Mouse (Mus musculus) hindbrain, embryonic 12.5 days (tissue): ENCODE data around the gene Dera. TPM values are rescaled to one million over a fixed set of nuclear protein-coding genes. Genes with fewer than 3 reads are reported as not detected.

Experiments used
- ATAC-seq: fragments of 200-750 bp; cut with Nextera tagmentation; 2 replicates; pipeline ENCODE4 v1.8.0; 2017; ENCODE audit warnings: moderate TSS enrichment; ENCODE audit not compliant: low FRiP score
- H3K27ac ChIP-seq: fragments of 300-500 bp; sonication (generic); 2 replicates; pipeline ENCODE4 v1.5.1; 2016; ENCODE audit warnings: mild to moderate bottlenecking
- H3K27me3 ChIP-seq: fragments of 300-500 bp; sonication (generic); 2 replicates; pipeline ENCODE4 v1.6.1; 2016; ENCODE audit warnings: mild to moderate bottlenecking
- H3K36me3 ChIP-seq: fragments of 300-500 bp; sonication (generic); 2 replicates; pipeline ENCODE4 v1.6.1; 2016; ENCODE audit warnings: mild to moderate bottlenecking
- H3K4me1 ChIP-seq: fragments of 300-500 bp; sonication (generic); 2 replicates; pipeline ENCODE4 v1.6.1; 2016
- H3K4me2 ChIP-seq: fragments of 300-500 bp; sonication (generic); replicated peaks from 2 replicates; pipeline ENCODE4 v1.6.1; 2016; ENCODE audit warnings: mild to moderate bottlenecking
- H3K4me3 ChIP-seq: fragments of 300-500 bp; sonication (generic); 2 replicates; pipeline ENCODE4 v1.5.1; 2016; ENCODE audit warnings: mild to moderate bottlenecking
- H3K9ac ChIP-seq: fragments of 300-500 bp; sonication (generic); 2 replicates; pipeline ENCODE4 v1.6.1; 2016; ENCODE audit warnings: mild to moderate bottlenecking, moderate library complexity
- H3K9me3 ChIP-seq: fragments of 300-500 bp; sonication (generic); replicated peaks from 2 replicates; pipeline ENCODE4 v1.6.1; 2016; ENCODE audit warnings: mild to moderate bottlenecking
- WGBS: fragments of 180-500 bp; shearing (Covaris S2); methylation state at CpG from one replicate; pipeline ENCODE4 v1.1.7; 2016; 5-methylcytosine and 5-hydroxymethylcytosine counted together
- polyA plus RNA-seq: library from polyadenylated mRNA; unstranded; fragments of >200 nt; fragmentation: Nextera tagmentation; extraction: Ambion mirVana; gene quantifications from 2 replicates; pipeline ENCODE4 v1.2.1, GENCODE M21; 2016

Gene Dera
- polyA plus RNA-seq, 1 experiment from 2014 or later: 39.6 TPM

- H3K27ac ChIP-seq: no peak overlapping the region
- H3K9ac ChIP-seq: no peak overlapping the region
- H3K9me3 ChIP-seq: no peaks in the 10 kb centered on the region
- H3K27me3 ChIP-seq: no peaks in the 10 kb centered on the region
- H3K4me2 ChIP-seq: no peak overlapping the region
- H3K36me3 ChIP-seq: no peaks in the 10 kb centered on the region
- ATAC-seq: no peak
- 81% methylated on average over 5 of the region's 5 CpGs for WGBS
- peaks cover 3% of the 10 kb centered on the region; the same call in 1 of the 2 replicates for H3K4me1 ChIP-seq
- no peak overlapping the region for H3K4me3 ChIP-seq
Observed at GRCm38 (mm10) chr6:137822550-137822949, 68.2 kb downstream of the Dera start.

DNA sequence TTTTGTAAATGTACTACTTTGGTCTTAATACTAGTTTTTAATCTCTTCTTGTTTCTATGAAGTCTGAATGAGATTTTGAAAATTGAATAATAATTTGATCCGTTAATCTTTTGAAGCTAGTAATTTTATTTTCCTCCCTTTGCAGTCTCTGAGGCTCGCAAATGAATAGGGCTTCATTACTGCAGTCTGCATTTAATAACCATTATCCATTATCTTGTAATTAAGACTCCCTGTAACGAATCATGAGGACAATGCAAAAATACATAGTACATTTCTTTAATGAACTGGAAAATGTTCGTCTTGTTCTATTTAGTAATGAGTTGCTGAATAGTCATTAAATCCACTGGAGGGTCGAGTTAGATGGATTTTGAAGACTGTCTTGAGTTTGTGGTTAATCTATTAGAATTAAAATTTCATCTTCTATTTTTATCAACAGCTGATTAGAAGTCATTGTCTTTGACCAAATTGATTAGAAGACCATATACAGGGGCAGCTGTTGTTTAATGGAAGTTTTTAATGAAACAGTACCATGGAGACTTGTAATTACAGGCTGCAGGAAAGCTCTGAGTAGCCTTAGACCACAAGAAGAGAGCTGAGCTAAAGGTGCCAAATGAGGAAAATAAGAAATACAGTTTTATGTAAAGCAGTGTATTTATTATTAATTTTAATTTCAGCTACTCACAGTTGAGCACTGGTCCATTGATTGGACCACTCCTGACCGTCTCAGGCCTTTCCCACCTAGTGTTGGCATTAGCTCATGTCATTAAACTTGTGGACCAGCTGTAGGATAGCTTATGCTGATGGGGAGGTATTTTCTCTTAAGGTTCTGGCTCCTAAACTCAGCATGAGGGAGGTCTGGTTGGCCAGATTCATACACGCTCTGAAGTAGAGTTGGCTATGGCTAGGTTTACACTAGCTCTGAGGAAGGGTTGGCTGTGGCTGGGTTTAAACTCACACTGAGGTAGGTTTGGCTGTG, 70.0 kb downstream of the Dera start:
- peak; percentile 63 for ATAC-seq
- Histone ChIP-seq H3K36me3 (no peaks in the 10 kb centered on the region), H3K4me3 (no peak overlapping the region), H3K27me3 (no peaks in the 10 kb centered on the region), H3K4me2 (no peak overlapping the region), H3K9ac (no peak overlapping the region), H3K9me3 (no peaks in the 10 kb centered on the region), H3K4me1 (peaks cover 3% of the 10 kb centered on the region; the same call in 1 of the 2 replicates), H3K27ac (no peak overlapping the region)
- 72% methylated on average over 7 of the region's 7 CpGs for whole genome bisulfite sequencing

DNA sequence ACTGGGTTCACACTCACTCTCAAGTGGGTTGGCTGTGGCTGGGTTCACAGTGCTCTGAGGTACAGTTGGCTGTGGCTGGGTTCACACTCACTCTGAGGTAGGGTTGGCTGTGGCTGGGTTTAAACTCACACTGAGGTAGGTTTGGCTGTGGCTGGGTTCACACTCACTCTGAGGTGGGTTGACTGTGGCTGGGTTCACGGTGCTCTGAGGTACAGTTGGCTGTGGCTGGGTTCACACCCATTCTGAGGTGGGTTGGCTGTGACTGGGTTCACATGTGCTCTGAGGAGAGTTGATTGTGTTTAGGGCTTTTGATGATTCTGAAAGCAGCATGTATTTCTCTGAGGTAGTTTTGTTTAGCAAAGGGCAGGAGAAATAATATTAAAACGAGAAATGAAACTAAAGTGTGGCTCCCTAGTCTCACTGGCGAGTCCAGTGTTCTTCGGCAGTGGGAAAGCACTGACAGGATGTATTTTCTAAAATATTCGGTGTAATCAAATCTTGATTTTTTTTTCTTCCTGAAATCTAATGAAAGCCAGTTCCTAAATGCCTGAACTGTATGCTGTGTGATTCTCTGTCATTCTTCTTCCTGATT, 70.8 kb downstream of the Dera start:
- Histone ChIP-seq H3K9ac (no peak overlapping the region), H3K27me3 (no peaks in the 10 kb centered on the region), H3K4me3 (no peak overlapping the region), H3K36me3 (no peaks in the 10 kb centered on the region), H3K27ac (no peak overlapping the region), H3K4me1 (peaks cover 3% of the 10 kb centered on the region; the same call in 1 of the 2 replicates), H3K9me3 (no peaks in the 10 kb centered on the region), H3K4me2 (no peak overlapping the region)
- WGBS: 86% methylated on average over 5 of the region's 5 CpGs
- ATAC-seq: peak; percentile 41; the same call in 1 of the 2 replicates

DNA sequence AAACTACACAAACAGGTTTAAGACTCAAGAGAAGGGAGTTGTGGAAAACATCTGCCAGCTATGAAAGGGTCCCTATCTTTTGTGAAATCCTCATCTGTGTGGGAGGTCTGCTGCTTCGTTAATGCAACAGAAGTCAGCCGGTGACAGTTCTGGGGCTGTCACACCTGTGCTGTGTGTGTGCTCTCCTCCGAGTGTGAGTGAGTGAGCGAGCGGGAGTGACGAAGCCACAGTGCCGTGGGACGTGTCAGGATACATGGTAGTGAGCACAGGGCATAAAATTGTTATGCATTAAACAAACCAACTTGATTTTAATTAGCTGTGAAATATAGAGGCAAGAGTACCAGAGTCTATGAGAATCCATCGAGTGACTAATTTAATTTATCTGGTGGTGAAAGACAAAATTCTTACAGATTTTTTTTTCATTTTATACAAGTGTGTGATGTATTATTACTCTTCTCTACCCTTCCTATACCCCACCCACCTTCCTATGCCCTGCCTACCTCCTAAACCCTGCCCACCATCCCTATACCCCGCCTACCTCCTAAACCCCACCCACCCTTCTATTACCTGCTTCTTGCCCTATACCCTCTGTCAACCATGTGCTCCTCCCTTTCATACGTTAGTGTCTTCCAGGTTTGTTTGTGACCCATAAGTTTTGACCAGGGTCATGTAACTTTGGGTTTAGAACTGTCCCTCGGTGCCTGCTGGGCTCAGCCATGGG, 74.9 kb downstream of the Dera start:
- Histone ChIP-seq H3K9me3 (no peaks in the 10 kb centered on the region), H3K9ac (no peak overlapping the region), H3K36me3 (no peaks in the 10 kb centered on the region), H3K27me3 (no peaks in the 10 kb centered on the region), H3K4me3 (no peak overlapping the region), H3K4me2 (no peak overlapping the region), H3K4me1 (no peaks in the 10 kb centered on the region), H3K27ac (no peak overlapping the region)
- no peak for ATAC-seq
- WGBS: 85% methylated on average over 12 of the region's 12 CpGs

DNA sequence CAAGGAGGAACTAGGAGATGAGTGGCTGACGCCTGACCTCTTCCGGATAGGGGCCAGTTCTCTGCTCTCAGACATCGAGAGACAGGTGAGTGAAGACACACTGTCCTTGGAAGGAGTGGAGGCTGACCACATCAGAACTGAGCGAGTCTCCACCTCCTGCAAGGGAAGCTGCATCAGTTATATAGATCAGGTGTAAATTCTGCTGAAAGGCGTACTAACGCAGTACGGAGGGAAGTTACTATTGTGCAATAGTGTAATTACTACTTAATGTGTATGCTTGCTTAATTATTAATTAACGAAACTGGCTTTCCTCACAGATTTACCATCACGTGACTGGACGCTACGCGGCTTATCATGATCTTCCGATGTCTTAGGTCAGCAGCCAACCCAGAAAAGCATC, 82.5 kb downstream of the Dera start:
- 95% methylated on average over 13 of the region's 13 CpGs for WGBS

GRCm38 (mm10) chr6:137843337-137843736, 89.0 kb downstream of the Dera start:
- WGBS: 96% methylated on average over 3 of the region's 3 CpGs
- no peak overlapping the region for H3K9ac ChIP-seq
- ATAC-seq: no peak

More for the DNA sequence above, 82.5 kb downstream of the Dera start:
- Histone ChIP-seq H3K27ac (no peak overlapping the region), H3K9me3 (no peaks in the 10 kb centered on the region), H3K4me1 (no peaks in the 10 kb centered on the region), H3K4me2 (no peak overlapping the region), H3K27me3 (no peaks in the 10 kb centered on the region), H3K36me3 (no peaks in the 10 kb centered on the region), H3K9ac (no peak overlapping the region), H3K4me3 (no peak overlapping the region)
- ATAC-seq: no peak

GRCm38 (mm10) chr6:137857198-137858194, 103.2 kb downstream of the Dera start:
- H3K4me3 ChIP-seq: no peak overlapping the region
- no peaks in the 10 kb centered on the region for H3K36me3 ChIP-seq
- H3K27me3 ChIP-seq: no peaks in the 10 kb centered on the region
- H3K4me2 ChIP-seq: no peak overlapping the region
- ATAC-seq: no peak
- H3K4me1 ChIP-seq: no peaks in the 10 kb centered on the region
- WGBS: 95% methylated on average over 10 of the region's 10 CpGs
- H3K27ac ChIP-seq: no peak overlapping the region
- peaks cover 7% of the 10 kb centered on the region; the same call in 1 of the 2 replicates for H3K9me3 ChIP-seq
- H3K9ac ChIP-seq: no peak overlapping the region

More at GRCm38 (mm10) chr6:137843337-137843736, 89.0 kb downstream of the Dera start:
- Histone ChIP-seq H3K4me2 (no peak overlapping the region), H3K4me3 (no peak overlapping the region), H3K27me3 (no peaks in the 10 kb centered on the region), H3K27ac (no peak overlapping the region), H3K4me1 (no peaks in the 10 kb centered on the region), H3K36me3 (no peaks in the 10 kb centered on the region), H3K9me3 (no peaks in the 10 kb centered on the region)

GRCm38 (mm10) chr6:137869903-137870580, 115.7 kb downstream of the Dera start:
- Histone ChIP-seq H3K4me2 (no peak overlapping the region), H3K27ac (no peak overlapping the region), H3K9me3 (no peaks in the 10 kb centered on the region), H3K9ac (no peak overlapping the region), H3K27me3 (no peaks in the 10 kb centered on the region), H3K36me3 (no peaks in the 10 kb centered on the region), H3K4me1 (no peaks in the 10 kb centered on the region), H3K4me3 (no peak overlapping the region)
- no peak for ATAC-seq
- 91% methylated on average over 7 of the region's 7 CpGs for WGBS

- Histone ChIP-seq H3K9me3 (no peaks in the 10 kb centered on the region), H3K4me1 (no peaks in the 10 kb centered on the region), H3K9ac (no peak overlapping the region), H3K4me3 (no peak overlapping the region), H3K4me2 (no peak overlapping the region), H3K36me3 (no peaks in the 10 kb centered on the region), H3K27me3 (no peaks in the 10 kb centered on the region), H3K27ac (no peak overlapping the region)
- 86% methylated on average over 6 of the region's 6 CpGs for WGBS
- no peak for ATAC-seq
Observed at GRCm38 (mm10) chr6:137870667-137871066, 116.3 kb downstream of the Dera start.

- Histone ChIP-seq H3K4me1 (no peaks in the 10 kb centered on the region), H3K27ac (no peak overlapping the region), H3K4me3 (no peak overlapping the region), H3K9ac (no peak overlapping the region), H3K27me3 (no peaks in the 10 kb centered on the region), H3K9me3 (no peaks in the 10 kb centered on the region), H3K36me3 (no peaks in the 10 kb centered on the region), H3K4me2 (0 out of 2 replicates have a peak overlapping the region, but pooled peaks have one; percentile 15)
- WGBS: 39% methylated on average over 17 of the region's 17 CpGs
- ATAC-seq: no peak
Observed at GRCm38 (mm10) chr6:137872055-137872735, 117.8 kb downstream of the Dera start.
